Mouse (Mus musculus): ENCODE data around the gene Clcf1. TPM values are rescaled to one million over a fixed set of nuclear protein-coding genes. Genes with fewer than 3 reads are reported as not detected.
A peak's percentile ranks its signal among the peaks of the same experiment; 100 is the strongest.

Gene Clcf1
- total and polyA plus RNA-seq, 3 experiments, result 0.55 to 5.4 (median 1.0) TPM

DNA sequence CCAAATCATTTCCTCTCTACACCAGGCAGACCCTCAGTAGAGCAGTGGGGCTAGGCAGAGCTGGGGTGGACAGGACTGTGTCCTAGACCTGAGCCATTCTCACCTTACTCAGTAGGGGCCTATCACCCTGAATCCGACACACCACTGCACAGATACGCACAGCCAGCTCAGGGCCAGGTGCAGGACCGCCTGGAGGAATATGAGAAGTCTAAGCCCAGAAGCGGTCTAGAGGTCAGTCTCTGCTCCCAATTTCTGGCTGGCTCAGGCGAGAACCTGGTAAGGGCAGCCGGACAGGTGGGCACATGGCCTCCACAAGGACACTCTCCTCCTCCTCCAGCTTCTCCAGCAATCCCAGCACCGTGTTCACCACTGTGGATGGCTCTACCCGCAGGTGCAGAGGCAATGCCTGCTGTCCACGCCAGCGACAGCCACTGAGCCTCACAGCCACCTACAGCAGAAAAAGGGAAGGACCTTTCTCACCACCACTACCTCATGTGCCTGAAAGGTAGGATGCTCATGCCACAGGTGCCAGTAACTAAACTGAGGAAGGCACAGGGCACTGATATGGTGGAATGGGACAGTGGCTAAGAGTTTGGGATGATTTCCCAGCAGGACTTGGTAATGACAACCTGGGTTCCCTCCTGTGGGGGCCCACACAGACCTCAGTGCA lies 43.2 kb upstream of the Clcf1 start:
- Histone ChIP-seq H3K27me3 (ENCODE audit: control insufficient read depth, insufficient read depth, low read length) (no peaks in the 10 kb centered on the region), H3K4me3 (no peak overlapping the region), H3K9ac (ENCODE audit: low read depth, low read length) (peak overlapping the region; percentile 52; the same call in 1 of the 2 replicates), H3K4me1 (ENCODE audit: control insufficient read depth, insufficient read depth, low read length) (peaks cover 8% of the 10 kb centered on the region), H3K36me3 (ENCODE audit: control insufficient read depth, insufficient read depth, low read length) (no peaks in the 10 kb centered on the region), H3K27ac (peak overlapping the region; percentile 92), H3K79me2 (replicated peaks; ENCODE audit: control insufficient read depth, insufficient read depth, low read length) (no peaks in the 10 kb centered on the region)
- WGBS, result 81% methylated on average over 10 of the region's 10 CpGs
- intact Hi-C loops (cut with DNase I), result loop anchor here (1.0 to 2.0 kb wide), 2 partner anchors 21 to 58 kb away; partner anchors contain the start of gene Ppp1ca
- DNase-seq, result peak in 1 of 2 experiments; percentile 30
- TF ChIP-seq CTCF (IDR thresholded peaks at IDR 0.05), result no peak
- no peak for TF ChIP-seq EP300 (IDR thresholded peaks at IDR 0.05; ENCODE audit: insufficient read depth, low read depth, low read length)
- TF ChIP-seq POLR2A (IDR thresholded peaks at IDR 0.05; ENCODE audit: insufficient read depth, low read depth, low read length), result no peak

DNA sequence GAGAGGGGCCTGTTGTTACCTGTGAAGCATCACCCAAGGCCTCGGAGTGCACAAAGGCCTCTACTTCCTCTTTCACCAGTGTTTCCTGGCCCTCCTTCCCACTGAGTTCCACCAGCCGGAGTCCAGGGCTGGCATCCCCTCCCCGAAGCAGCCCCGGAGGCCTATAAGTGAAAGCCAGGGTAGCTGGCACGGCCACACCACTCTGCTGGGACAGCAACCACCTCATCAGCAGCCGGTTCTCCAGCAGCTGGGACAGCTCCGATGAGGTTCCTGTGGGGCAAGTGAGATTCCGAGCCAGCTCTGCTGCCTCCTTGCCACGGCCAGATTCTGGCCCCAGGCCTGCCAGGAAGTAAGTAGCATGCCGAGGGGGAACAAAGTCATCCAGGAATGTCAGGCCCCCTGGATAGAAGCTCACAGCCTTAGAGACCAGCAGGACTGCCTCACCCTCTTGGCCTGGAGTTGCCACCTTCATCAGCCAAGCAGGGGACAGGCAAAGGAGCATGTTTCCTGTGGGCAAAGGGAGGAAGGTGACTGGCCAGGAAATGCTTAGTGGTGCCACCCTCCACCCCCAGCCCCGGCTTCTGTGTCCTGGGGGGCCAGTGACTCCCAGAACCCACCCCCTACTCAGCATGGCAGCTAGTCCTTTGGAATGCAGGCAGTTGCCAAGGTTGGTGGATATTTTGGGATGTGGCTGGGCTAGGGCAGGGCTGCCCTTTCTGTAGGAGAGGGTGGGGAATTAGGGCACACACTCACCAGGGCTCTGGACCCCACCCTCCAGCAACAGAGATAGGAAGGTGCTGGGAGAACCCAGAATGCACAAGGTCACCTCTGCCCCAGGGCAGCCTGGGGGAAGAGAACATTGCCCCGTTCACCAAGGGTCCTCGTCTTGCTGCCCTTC lies 42.4 kb upstream of the Clcf1 start:
- peak overlapping the region; percentile 92 for H3K27ac ChIP-seq
- TF ChIP-seq POLR2A (IDR thresholded peaks at IDR 0.05; ENCODE audit: insufficient read depth, low read depth, low read length) (peak; percentile 49; the same call in 1 of the 2 replicates), EP300 (IDR thresholded peaks at IDR 0.05; ENCODE audit: insufficient read depth, low read depth, low read length) (peak; percentile 54; the same call in 1 of the 2 replicates), CTCF (IDR thresholded peaks at IDR 0.05) (no peak)
- 21% methylated on average over 13 of the region's 13 CpGs for WGBS
- peak overlapping the region; percentile 52 for H3K9ac ChIP-seq (ENCODE audit: low read depth, low read length)
- intact Hi-C loops (cut with DNase I), result loop anchor here (2.0 kb wide), 1 partner anchor 57 kb away; no protein-coding TSS in a partner anchor
- peak overlapping the region; percentile 12; the same call in 1 of the 2 replicates for H3K4me3 ChIP-seq
- no peaks in the 10 kb centered on the region for H3K36me3 ChIP-seq (ENCODE audit: control insufficient read depth, insufficient read depth, low read length)
- H3K79me2 ChIP-seq (replicated peaks; ENCODE audit: control insufficient read depth, insufficient read depth, low read length), result no peaks in the 10 kb centered on the region
- peak; percentile 65 to 73 for DNase-seq
- H3K4me1 ChIP-seq (ENCODE audit: control insufficient read depth, insufficient read depth, low read length), result peaks cover 10% of the 10 kb centered on the region
- no peaks in the 10 kb centered on the region for H3K27me3 ChIP-seq (ENCODE audit: control insufficient read depth, insufficient read depth, low read length)

DNA sequence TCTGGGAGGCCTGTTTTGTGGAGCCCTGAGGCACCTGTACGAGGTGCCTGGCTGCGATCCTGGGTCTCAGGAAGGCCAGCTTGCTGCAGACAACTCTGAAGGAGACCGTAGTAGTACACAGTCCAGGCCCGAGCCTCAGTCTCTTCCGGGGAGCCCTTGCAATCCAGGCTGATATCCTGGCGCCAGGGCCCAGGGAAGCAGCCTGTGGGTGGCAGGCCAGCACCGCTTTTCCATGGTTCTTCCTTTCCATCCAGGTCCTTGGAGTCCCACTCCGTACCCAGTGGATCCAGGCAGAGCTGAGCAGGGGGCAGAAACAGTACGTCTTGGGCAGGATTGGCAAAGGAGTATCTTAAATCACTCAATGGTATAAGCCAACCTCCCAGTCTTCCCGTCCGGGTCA lies 41.1 kb upstream of the Clcf1 start:
- WGBS, result 60% methylated on average over 11 of the region's 11 CpGs
- Histone ChIP-seq H3K27ac (peak overlapping the region; percentile 92), H3K36me3 (ENCODE audit: control insufficient read depth, insufficient read depth, low read length) (no peaks in the 10 kb centered on the region), H3K4me1 (ENCODE audit: control insufficient read depth, insufficient read depth, low read length) (peaks cover 10% of the 10 kb centered on the region), H3K79me2 (replicated peaks; ENCODE audit: control insufficient read depth, insufficient read depth, low read length) (no peaks in the 10 kb centered on the region), H3K9ac (ENCODE audit: low read depth, low read length) (peak overlapping the region; percentile 6; the same call in 1 of the 2 replicates), H3K4me3 (no peak overlapping the region), H3K27me3 (ENCODE audit: control insufficient read depth, insufficient read depth, low read length) (no peaks in the 10 kb centered on the region)
- intact Hi-C loops (cut with DNase I), result no loop called here
- peak in 1 of 2 experiments; percentile 34 for DNase-seq
- peak; percentile 51 for TF ChIP-seq CTCF (IDR thresholded peaks at IDR 0.05)
- 0 out of 2 replicates have a peak, but pooled peaks have one; percentile 23 for TF ChIP-seq POLR2A (IDR thresholded peaks at IDR 0.05; ENCODE audit: insufficient read depth, low read depth, low read length)
- no peak for TF ChIP-seq EP300 (IDR thresholded peaks at IDR 0.05; ENCODE audit: insufficient read depth, low read depth, low read length)

DNA sequence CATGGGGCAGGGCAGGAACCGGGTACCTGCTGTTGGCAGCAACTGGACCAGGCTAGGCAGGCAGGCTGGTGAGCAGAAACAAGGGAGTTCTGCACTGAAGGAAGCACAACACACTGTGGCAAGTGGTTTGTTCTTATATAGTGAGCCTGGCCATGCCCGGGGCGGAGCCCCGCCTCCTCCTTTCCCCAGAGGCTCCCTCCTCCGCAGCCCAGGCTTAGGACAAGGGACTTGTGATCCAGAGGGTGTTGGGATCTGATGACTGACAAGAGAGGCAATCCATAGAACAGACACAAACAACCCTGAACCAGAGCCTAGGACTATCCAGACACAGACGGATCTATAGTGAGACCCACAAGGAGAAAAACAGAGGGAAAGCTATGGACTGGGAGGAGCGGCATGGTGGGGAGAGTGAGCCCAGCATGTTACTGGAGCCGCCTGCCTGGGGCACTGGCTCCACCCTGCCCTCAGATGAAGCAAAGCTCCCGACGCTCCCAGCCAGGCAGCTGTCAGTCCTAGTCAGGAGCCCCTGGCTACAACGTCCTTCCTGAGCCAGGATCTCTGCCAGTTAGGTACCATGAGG lies 38.6 kb upstream of the Clcf1 start, which contains the start of gene Carns1:
Gene Carns1, minus strand, starts transcription at position 112 of the 580 bp plus-strand sequence.
- H3K9ac ChIP-seq (ENCODE audit: low read depth, low read length), result peak within 1 kb of the TSS; percentile 65
- intact Hi-C loops (cut with DNase I), result no loop called here
- H3K36me3 ChIP-seq (ENCODE audit: control insufficient read depth, insufficient read depth, low read length), result no peaks in the 10 kb centered on the region
- H3K79me2 ChIP-seq (replicated peaks; ENCODE audit: control insufficient read depth, insufficient read depth, low read length), result no peaks in the 10 kb centered on the region
- TF ChIP-seq POLR2A (IDR thresholded peaks at IDR 0.05; ENCODE audit: insufficient read depth, low read depth, low read length) (peak; percentile 69), EP300 (IDR thresholded peaks at IDR 0.05; ENCODE audit: insufficient read depth, low read depth, low read length) (no peak)
- WGBS, result 8% methylated on average over 11 of the region's 11 CpGs
- peak within 1 kb of the TSS; percentile 36 for H3K4me3 ChIP-seq
- H3K27me3 ChIP-seq (ENCODE audit: control insufficient read depth, insufficient read depth, low read length), result no peaks in the 10 kb centered on the region
- DNase-seq, result peak; percentile 60 to 69
- H3K4me1 ChIP-seq (ENCODE audit: control insufficient read depth, insufficient read depth, low read length), result peaks cover 7% of the 10 kb centered on the region
- H3K27ac ChIP-seq, result peak within 1 kb of the TSS; percentile 79

GRCm38 (mm10) chr19:4180411-4180810 lies 33.6 kb upstream of the Clcf1 start:
- Histone ChIP-seq H3K27ac (no peak overlapping the region), H3K27me3 (ENCODE audit: control insufficient read depth, insufficient read depth, low read length) (no peaks in the 10 kb centered on the region), H3K36me3 (ENCODE audit: control insufficient read depth, insufficient read depth, low read length) (no peaks in the 10 kb centered on the region), H3K79me2 (replicated peaks; ENCODE audit: control insufficient read depth, insufficient read depth, low read length) (no peaks in the 10 kb centered on the region), H3K9ac (ENCODE audit: low read depth, low read length) (no peak overlapping the region), H3K4me1 (ENCODE audit: control insufficient read depth, insufficient read depth, low read length) (peaks cover 8% of the 10 kb centered on the region; the same call in 1 of the 2 replicates), H3K4me3 (no peak overlapping the region)
- no peak for DNase-seq
- intact Hi-C loops (cut with DNase I), result no loop called here
- WGBS, result 87% methylated on average over 7 of the region's 7 CpGs
- no peak for TF ChIP-seq POLR2A (IDR thresholded peaks at IDR 0.05; ENCODE audit: insufficient read depth, low read depth, low read length)
- TF ChIP-seq CTCF (IDR thresholded peaks at IDR 0.05), result no peak
- no peak for TF ChIP-seq EP300 (IDR thresholded peaks at IDR 0.05; ENCODE audit: insufficient read depth, low read depth, low read length)
